Mouse (Mus musculus): ENCODE measurements around the gene Tmeff1. TPM values are rescaled to one million over a fixed set of nuclear protein-coding genes. Genes with fewer than 3 reads are reported as not detected.

Gene Tmeff1
- total and polyA plus RNA-seq, 2 experiments from 2014 or later: 14.7 to 17.7 TPM

GRCm38 (mm10) chr4:48638132-48638531 is 53.2 kb downstream of the Tmeff1 start:
- ATAC-seq (ENCODE audit: insufficient read depth, low read depth): no peak

DNA sequence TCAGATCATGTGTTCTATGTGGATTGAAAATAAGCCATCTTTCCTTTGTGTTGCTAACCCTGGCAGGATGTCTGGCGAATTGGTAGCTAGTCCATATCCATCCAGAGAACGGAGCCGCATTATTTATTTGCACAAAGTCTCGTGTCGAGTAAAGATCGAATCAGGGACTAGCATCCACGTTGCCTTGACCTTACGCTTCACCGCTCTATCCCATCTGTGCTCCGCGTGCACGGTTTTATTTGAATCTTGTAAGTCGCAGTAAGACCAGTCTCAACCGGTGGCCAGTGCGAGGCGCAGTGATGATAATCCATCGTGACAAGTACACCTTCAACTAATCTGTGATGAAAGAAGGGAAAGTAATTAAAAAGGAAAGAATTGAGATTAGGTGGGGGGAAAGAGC is 54.5 kb downstream of the Tmeff1 start:
- 94% methylated on average over 17 of the region's 17 CpGs for WGBS
- Histone ChIP-seq H3K9me3 (replicated peaks; ENCODE audit: control insufficient read depth, low read length) (no peaks in the 10 kb centered on the region), H3K9ac (replicated peaks; ENCODE audit: low read depth, low read length) (no peak overlapping the region)

More at GRCm38 (mm10) chr4:48638132-48638531, 53.2 kb downstream of the Tmeff1 start:
- Histone ChIP-seq H3K27me3 (ENCODE audit: control insufficient read depth, insufficient read depth, low read length) (no peaks in the 10 kb centered on the region), H3K4me1 (ENCODE audit: control insufficient read depth, insufficient read depth) (no peaks in the 10 kb centered on the region), H3K9ac (replicated peaks; ENCODE audit: low read depth, low read length) (no peak overlapping the region), H3K4me3 (ENCODE audit: low read depth, low read length) (no peak overlapping the region), H3K27ac (ENCODE audit: low read depth) (no peak overlapping the region), H3K4me2 (ENCODE audit: low read depth, low read length) (no peak overlapping the region), H3K9me3 (replicated peaks; ENCODE audit: control insufficient read depth, low read length) (no peaks in the 10 kb centered on the region), H3K36me3 (replicated peaks; ENCODE audit: control insufficient read depth, insufficient read depth, low read length) (no peaks in the 10 kb centered on the region)
- no peak for DNase-seq (ENCODE audit: low spot score)
- TF ChIP-seq CTCF (IDR thresholded peaks at IDR 0.05; ENCODE audit: low read depth): no peak
- no peak for TF ChIP-seq EP300 (IDR thresholded peaks at IDR 0.05; ENCODE audit: low read depth)
- 64% methylated on average over 10 of the region's 10 CpGs for WGBS

GRCm38 (mm10) chr4:48643801-48644200 is 58.8 kb downstream of the Tmeff1 start:
- Histone ChIP-seq H3K4me1 (ENCODE audit: control insufficient read depth, insufficient read depth) (no peaks in the 10 kb centered on the region), H3K4me3 (ENCODE audit: low read depth, low read length) (no peak overlapping the region), H3K27me3 (ENCODE audit: control insufficient read depth, insufficient read depth, low read length) (no peaks in the 10 kb centered on the region), H3K36me3 (replicated peaks; ENCODE audit: control insufficient read depth, insufficient read depth, low read length) (peaks cover 18% of the 10 kb centered on the region; the same call in 1 of the 2 replicates), H3K9me3 (replicated peaks; ENCODE audit: control insufficient read depth, low read length) (no peaks in the 10 kb centered on the region), H3K4me2 (ENCODE audit: low read depth, low read length) (no peak overlapping the region), H3K9ac (replicated peaks; ENCODE audit: low read depth, low read length) (no peak overlapping the region), H3K27ac (ENCODE audit: low read depth) (no peak overlapping the region)
- TF ChIP-seq EP300 (IDR thresholded peaks at IDR 0.05; ENCODE audit: low read depth): no peak
- TF ChIP-seq CTCF (IDR thresholded peaks at IDR 0.05; ENCODE audit: low read depth): no peak
- 83% methylated on average over 6 of the region's 6 CpGs for WGBS
- DNase-seq (ENCODE audit: low spot score): no peak
- ATAC-seq (ENCODE audit: insufficient read depth, low read depth): no peak

More for the DNA sequence above, 54.5 kb downstream of the Tmeff1 start:
- DNase-seq (ENCODE audit: low spot score) (no peak), ATAC-seq (ENCODE audit: insufficient read depth, low read depth) (no peak)
- Histone ChIP-seq H3K4me3 (ENCODE audit: low read depth, low read length) (no peak overlapping the region), H3K27me3 (ENCODE audit: control insufficient read depth, insufficient read depth, low read length) (no peaks in the 10 kb centered on the region), H3K36me3 (replicated peaks; ENCODE audit: control insufficient read depth, insufficient read depth, low read length) (0 out of 2 replicates have a peak, but pooled peaks cover 6% of the 10 kb centered on the region), H3K4me2 (ENCODE audit: low read depth, low read length) (no peak overlapping the region), H3K27ac (ENCODE audit: low read depth) (no peak overlapping the region), H3K4me1 (ENCODE audit: control insufficient read depth, insufficient read depth) (no peaks in the 10 kb centered on the region)
- no peak for TF ChIP-seq CTCF (IDR thresholded peaks at IDR 0.05; ENCODE audit: low read depth)
- no peak for TF ChIP-seq EP300 (IDR thresholded peaks at IDR 0.05; ENCODE audit: low read depth)

GRCm38 (mm10) chr4:48646143-48646542 is 61.2 kb downstream of the Tmeff1 start:
- Histone ChIP-seq H3K9ac (replicated peaks; ENCODE audit: low read depth, low read length) (no peak overlapping the region), H3K4me1 (ENCODE audit: control insufficient read depth, insufficient read depth) (no peaks in the 10 kb centered on the region), H3K4me3 (ENCODE audit: low read depth, low read length) (no peak overlapping the region), H3K27ac (ENCODE audit: low read depth) (no peak overlapping the region), H3K9me3 (replicated peaks; ENCODE audit: control insufficient read depth, low read length) (no peaks in the 10 kb centered on the region), H3K4me2 (ENCODE audit: low read depth, low read length) (no peak overlapping the region), H3K36me3 (replicated peaks; ENCODE audit: control insufficient read depth, insufficient read depth, low read length) (peaks cover 30% of the 10 kb centered on the region), H3K27me3 (ENCODE audit: control insufficient read depth, insufficient read depth, low read length) (no peaks in the 10 kb centered on the region)
- no peak for DNase-seq (ENCODE audit: low spot score)
- TF ChIP-seq CTCF (IDR thresholded peaks at IDR 0.05; ENCODE audit: low read depth): no peak
- TF ChIP-seq EP300 (IDR thresholded peaks at IDR 0.05; ENCODE audit: low read depth): no peak
- no peak for ATAC-seq (ENCODE audit: insufficient read depth, low read depth)
- WGBS: 92% methylated on average over 5 of the region's 5 CpGs

DNA sequence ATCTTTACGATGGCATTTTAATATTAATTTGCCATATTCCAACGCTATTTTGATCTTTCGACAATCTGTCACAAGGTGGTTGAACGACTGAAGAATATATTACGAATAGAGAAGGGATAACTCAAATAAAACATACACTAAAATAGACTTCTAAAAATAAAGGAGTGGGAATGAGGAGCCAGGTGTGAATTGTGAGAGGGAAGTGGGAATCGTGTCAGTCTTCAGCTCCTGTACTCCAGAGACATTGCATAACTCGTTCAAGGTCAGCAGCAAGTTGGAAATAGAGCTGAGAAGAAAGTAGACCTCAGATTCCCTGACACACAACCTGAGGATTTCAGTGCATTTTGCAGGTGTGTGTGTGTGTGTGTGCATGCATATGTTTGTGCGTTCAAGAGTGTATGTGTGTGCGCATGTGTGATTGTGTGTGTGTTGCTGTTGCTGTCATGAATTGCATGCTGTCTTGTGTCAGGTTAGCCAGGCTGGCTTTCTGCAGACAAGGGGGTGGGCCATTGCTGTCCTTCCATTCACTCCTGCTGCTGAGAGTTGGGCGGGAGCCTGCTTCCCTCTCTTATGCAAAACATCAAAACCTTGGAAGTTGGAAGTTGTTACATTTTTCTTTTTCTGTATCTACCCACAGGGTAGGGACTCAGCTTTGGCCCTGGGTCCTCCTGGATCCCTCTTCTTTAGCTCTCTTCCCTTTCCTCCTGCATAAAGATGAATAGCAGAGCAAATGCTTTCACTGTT is 65.8 kb downstream of the Tmeff1 start:
- peaks cover 30% of the 10 kb centered on the region for H3K36me3 ChIP-seq (replicated peaks; ENCODE audit: control insufficient read depth, insufficient read depth, low read length)

More for the DNA sequence above, 65.8 kb downstream of the Tmeff1 start:
- Histone ChIP-seq H3K4me1 (ENCODE audit: control insufficient read depth, insufficient read depth) (no peaks in the 10 kb centered on the region), H3K4me3 (ENCODE audit: low read depth, low read length) (no peak overlapping the region), H3K9me3 (replicated peaks; ENCODE audit: control insufficient read depth, low read length) (no peaks in the 10 kb centered on the region), H3K27ac (ENCODE audit: low read depth) (no peak overlapping the region), H3K9ac (replicated peaks; ENCODE audit: low read depth, low read length) (no peak overlapping the region), H3K4me2 (ENCODE audit: low read depth, low read length) (no peak overlapping the region), H3K27me3 (ENCODE audit: control insufficient read depth, insufficient read depth, low read length) (no peaks in the 10 kb centered on the region)
- TF ChIP-seq CTCF (IDR thresholded peaks at IDR 0.05; ENCODE audit: low read depth) (no peak), EP300 (IDR thresholded peaks at IDR 0.05; ENCODE audit: low read depth) (no peak)
- ATAC-seq (ENCODE audit: insufficient read depth, low read depth) (no peak), DNase-seq (ENCODE audit: low spot score) (no peak)
- WGBS: 79% methylated on average over 10 of the region's 10 CpGs
